Comparison of ENCODE assay signal across 8 mouse cellular contexts in genomic region chr8:34600880-34601279, GRCm38 (mm10).
A peak's percentile ranks its signal among the peaks of the same experiment; 100 is the strongest.
DNase-seq lines count a peak whose midpoint lies in the region; ATAC-seq and TF ChIP-seq lines count a peak whose summit lies in the region.

No protein-coding gene starts in this region.

- TF ChIP-seq CTCF in kidney, adult 2 months (conservative IDR thresholded peaks at IDR 0.05; ENCODE audit: insufficient read depth, insufficient read length, low read depth, low read length) = no peak

- no peak overlapping the region for H3K27ac ChIP-seq in kidney, adult 2 months (ENCODE audit: insufficient read depth, low read depth, low read length)
- H3K27ac ChIP-seq in kidney, embryonic 14.5 days (ENCODE audit: low read depth, low read length) = no peak overlapping the region

- H3K4me1 ChIP-seq in kidney, adult 2 months (ENCODE audit: control insufficient read depth, insufficient read depth, low read length) = no peaks in the 10 kb centered on the region
- H3K4me1 ChIP-seq in kidney, embryonic 14.5 days (ENCODE audit: control insufficient read depth, insufficient read depth, low read length) = no peaks in the 10 kb centered on the region

- WGBS in kidney, adult 2 months = 89% methylated on average over 5 of the region's 5 CpGs
- 86% methylated on average over 5 of the region's 5 CpGs for WGBS in kidney, embryonic 14.5 days

- H3K36me3 ChIP-seq in kidney, adult 2 months (ENCODE audit: control insufficient read depth, insufficient read depth, low read length) = no peaks in the 10 kb centered on the region
- H3K36me3 ChIP-seq in kidney, embryonic 14.5 days (ENCODE audit: control insufficient read depth, insufficient read depth, low read length) = no peaks in the 10 kb centered on the region

- no peaks in the 10 kb centered on the region for H3K27me3 ChIP-seq in kidney, adult 2 months (replicated peaks; ENCODE audit: control insufficient read depth, insufficient read depth, low read length)
- H3K27me3 ChIP-seq in kidney, embryonic 14.5 days (ENCODE audit: control insufficient read depth, insufficient read depth, low read length) = no peaks in the 10 kb centered on the region

- DNase-seq in kidney, adult 2 months = peak; percentile 13
- peak; percentile 77 for DNase-seq in adrenal gland, postnatal 10 days
- peak; percentile 8 to 10 for DNase-seq in heart, adult 9 months (ENCODE audit: low spot score in 2 of 2)
- no peak for DNase-seq in B cell, adult 2 months
- no peak for DNase-seq in spleen, adult 12 weeks (ENCODE audit: low spot score)
- no peak for DNase-seq in thymus, postnatal 10 days (ENCODE audit: low spot score in 2 of 2)

- H3K4me2 ChIP-seq in kidney, embryonic 14.5 days (replicated peaks; ENCODE audit: low read depth, low read length) = no peak overlapping the region

- no peak overlapping the region for H3K9ac ChIP-seq in kidney, embryonic 14.5 days (ENCODE audit: low read depth, low read length)

- no peaks in the 10 kb centered on the region for H3K9me3 ChIP-seq in kidney, embryonic 14.5 days (ENCODE audit: control insufficient read depth, low read length)

- no peak for ATAC-seq in kidney, embryonic 14.5 days (ENCODE audit: low FRiP score, low TSS enrichment)
- peak; percentile 56; the same call in 1 of the 2 replicates for ATAC-seq in monocyte, adult 5-6 weeks (replicated peaks; ENCODE audit: insufficient number of reproducible peaks, low FRiP score, low TSS enrichment, poor library complexity, severe bottlenecking)

- no peak overlapping the region for H3K4me3 ChIP-seq in kidney, adult 2 months (ENCODE audit: insufficient read depth, low read depth, low read length)
- no peak overlapping the region for H3K4me3 ChIP-seq in kidney, embryonic 14.5 days (ENCODE audit: low read length)

- no peak for TF ChIP-seq POLR2A in kidney, adult 2 months (IDR thresholded peaks at IDR 0.05; ENCODE audit: low read depth, low read length)

Comparison
In these comparisons a context has a peak if more than half of its experiments do, and no peak if none do; other contexts are left out.
1. DNase-seq: peak in kidney, adult 2 months (single experiment), adrenal gland, postnatal 10 days (single experiment) and heart, adult 9 months (2 of 2); none in B cell, adult 2 months (0 of 2), spleen, adult 12 weeks (single experiment) and thymus, postnatal 10 days (0 of 2).